Comparison of ENCODE assay signal across 12 mouse cellular contexts in genomic region chr2:153548221-153548923, GRCm38 (mm10). TPM values are rescaled to one million over a fixed set of nuclear protein-coding genes. Genes with fewer than 3 reads are reported as not detected.
A peak's percentile ranks its signal among the peaks of the same experiment; 100 is the strongest.
DNase-seq lines count a peak whose midpoint lies in the region; ATAC-seq and TF ChIP-seq lines count a peak whose summit lies in the region.
"Had no signal": no experiment of that assay in that cellular context is flagged by ENCODE, and none has a peak within 500 bp of the region (broad histone marks: within the 10 kb centered on the region; RNA-seq: fewer than 3 reads in every experiment).

No protein-coding gene starts in this region.

- TF ChIP-seq EP300 in lung, postnatal 0 days (IDR thresholded peaks at IDR 0.05), result no peak

- peaks cover 51% of the 10 kb centered on the region for H3K4me1 ChIP-seq in kidney, embryonic 15.5 days
- peaks cover 14% of the 10 kb centered on the region for H3K4me1 ChIP-seq in forebrain, embryonic 16.5 days (replicated peaks; ENCODE audit: control insufficient read depth, insufficient read depth, low read length)
- H3K4me1 ChIP-seq in midbrain, postnatal 0 days (ENCODE audit: insufficient read depth, low read length), result peaks cover 9% of the 10 kb centered on the region
- H3K4me1 ChIP-seq in lung, postnatal 0 days (ENCODE audit: insufficient read depth, low read depth, low read length), result no peaks in the 10 kb centered on the region

- H3K27me3 ChIP-seq in kidney, embryonic 15.5 days, result 0 out of 2 replicates have a peak, but pooled peaks cover 2% of the 10 kb centered on the region
- H3K27me3 ChIP-seq in forebrain, embryonic 16.5 days (replicated peaks; ENCODE audit: control insufficient read depth, insufficient read depth, low read length), result no peaks in the 10 kb centered on the region
- no peaks in the 10 kb centered on the region for H3K27me3 ChIP-seq in midbrain, postnatal 0 days (ENCODE audit: insufficient read depth, low read length)
- H3K27me3 ChIP-seq in lung, postnatal 0 days (replicated peaks; ENCODE audit: insufficient read depth, low read length), result no peaks in the 10 kb centered on the region

- peak; percentile 19 for ATAC-seq in kidney, embryonic 15.5 days (replicated peaks; ENCODE audit: low FRiP score)
- peak; percentile 52 for ATAC-seq in forebrain, embryonic 16.5 days
- peak; percentile 61 for ATAC-seq in midbrain, postnatal 0 days (ENCODE audit: low FRiP score)
- ATAC-seq in lung, postnatal 0 days, result no peak

- no peaks in the 10 kb centered on the region for H3K9me3 ChIP-seq in kidney, embryonic 15.5 days (replicated peaks)
- H3K9me3 ChIP-seq in forebrain, embryonic 16.5 days (ENCODE audit: control insufficient read depth, low read length), result no peaks in the 10 kb centered on the region
- no peaks in the 10 kb centered on the region for H3K9me3 ChIP-seq in midbrain, postnatal 0 days (ENCODE audit: low read length)
- H3K9me3 ChIP-seq in lung, postnatal 0 days (ENCODE audit: low read length), result no peaks in the 10 kb centered on the region

- DNase-seq in kidney, adult 8-10 months, result no peak
- DNase-seq in adrenal gland, postnatal 25 days, result peak; percentile 73
- DNase-seq in midbrain, postnatal 0 days (ENCODE audit: low spot score), result peak; percentile 60
- DNase-seq in spleen, postnatal 14 days (ENCODE audit: low spot score in 2 of 2), result no peak
- no peak for DNase-seq in lung, postnatal 0 days (ENCODE audit: low spot score)
- no peak for DNase-seq in lung, adult 18-20 months

- H3K36me3 ChIP-seq in kidney, embryonic 15.5 days, result no peaks in the 10 kb centered on the region
- no peaks in the 10 kb centered on the region for H3K36me3 ChIP-seq in forebrain, embryonic 16.5 days (ENCODE audit: control insufficient read depth, insufficient read depth)
- no peaks in the 10 kb centered on the region for H3K36me3 ChIP-seq in midbrain, postnatal 0 days (ENCODE audit: insufficient read depth, low read length)
- H3K36me3 ChIP-seq in lung, postnatal 0 days (ENCODE audit: insufficient read depth, low read length), result no peaks in the 10 kb centered on the region

- no peak overlapping the region for H3K4me2 ChIP-seq in kidney, embryonic 15.5 days
- no peak overlapping the region for H3K4me2 ChIP-seq in forebrain, embryonic 16.5 days (ENCODE audit: low read length)
- H3K4me2 ChIP-seq in midbrain, postnatal 0 days (ENCODE audit: low read depth, low read length, poor library complexity, severe bottlenecking), result 0 out of 2 replicates have a peak overlapping the region, but pooled peaks have one; percentile 4
- H3K4me2 ChIP-seq in lung, postnatal 0 days (replicated peaks; ENCODE audit: low read depth, low read length), result no peak overlapping the region

- no peak for TF ChIP-seq CTCF in midbrain, postnatal 0 days (IDR thresholded peaks at IDR 0.05)
- TF ChIP-seq CTCF in lung, postnatal 0 days (IDR thresholded peaks at IDR 0.05), result no peak

- WGBS in kidney, embryonic 15.5 days, result 23% methylated on average over 14 of the region's 14 CpGs
- WGBS in forebrain, embryonic 16.5 days, result 27% methylated on average over 14 of the region's 14 CpGs
- WGBS in midbrain, postnatal 0 days, result 22% methylated on average over 14 of the region's 14 CpGs
- 26% methylated on average over 14 of the region's 14 CpGs for WGBS in lung, postnatal 0 days

- no peak overlapping the region for H3K4me3 ChIP-seq in kidney, embryonic 15.5 days (replicated peaks)
- H3K4me3 ChIP-seq in forebrain, embryonic 16.5 days (replicated peaks; ENCODE audit: low read length), result no peak overlapping the region
- H3K4me3 ChIP-seq in midbrain, postnatal 0 days (ENCODE audit: low read depth, low read length), result no peak overlapping the region
- no peak overlapping the region for H3K4me3 ChIP-seq in lung, postnatal 0 days (ENCODE audit: low read depth, low read length)

- H3K9ac ChIP-seq in kidney, embryonic 15.5 days, result 0 out of 2 replicates have a peak overlapping the region, but pooled peaks have one; percentile 1
- 0 out of 2 replicates have a peak overlapping the region, but pooled peaks have one; percentile 6 for H3K9ac ChIP-seq in forebrain, embryonic 16.5 days (replicated peaks; ENCODE audit: low read depth, low read length)
- H3K9ac ChIP-seq in midbrain, postnatal 0 days (replicated peaks; ENCODE audit: low read length, poor library complexity, severe bottlenecking), result 0 out of 2 replicates have a peak overlapping the region, but pooled peaks have one; percentile 34
- H3K9ac ChIP-seq in lung, postnatal 0 days (replicated peaks; ENCODE audit: low read depth), result no peak overlapping the region

- H3K27ac ChIP-seq in kidney, embryonic 15.5 days, result no peak overlapping the region
- H3K27ac ChIP-seq in forebrain, embryonic 16.5 days (ENCODE audit: low read length), result peak overlapping the region; percentile 2; the same call in 1 of the 2 replicates
- peak overlapping the region; percentile 51; the same call in 1 of the 2 replicates for H3K27ac ChIP-seq in midbrain, postnatal 0 days (ENCODE audit: low read depth, low read length)
- no peak overlapping the region for H3K27ac ChIP-seq in lung, postnatal 0 days (ENCODE audit: low read length)

RNA-seq across cellular contexts. Expression of gene Nol4l, which starts 18.6 kb away (rescaled TPM):
- 13.7 and 14.2 TPM in 2 replicates for polyA plus RNA-seq in kidney, embryonic 15.5 days (2015; fragmentation: Nextera tagmentation; extraction: Ambion mirVana)
- total RNA-seq in adrenal gland, postnatal 25 days (2021), result 12.7 and 16.1 TPM in 2 replicates
- 47.8 and 50.4 TPM in 2 replicates for polyA plus RNA-seq in forebrain, embryonic 16.5 days (2015; fragmentation: Nextera tagmentation; extraction: Ambion mirVana)
- total RNA-seq in midbrain, postnatal 0 days (2014; rRNA removed), result 73.1 and 97.7 TPM in 2 replicates
- 24.4 and 26.4 TPM in 2 replicates for polyA plus RNA-seq in midbrain, postnatal 0 days (2015; fragmentation: Nextera tagmentation; extraction: Ambion mirVana)
- 8.3 and 9.9 TPM in 2 replicates for polyA plus RNA-seq in lung, postnatal 0 days (2015; fragmentation: Nextera tagmentation; extraction: Ambion mirVana)

RNA-seq across cellular contexts. Expression of gene 4930404H24Rik, which starts 55.8 kb away (rescaled TPM):
- not detected in 2 replicates for polyA plus RNA-seq in kidney, embryonic 15.5 days (2015; fragmentation: Nextera tagmentation; extraction: Ambion mirVana)
- not detected in 2 replicates for total RNA-seq in adrenal gland, postnatal 25 days (2021)
- polyA plus RNA-seq in forebrain, embryonic 16.5 days (2015; fragmentation: Nextera tagmentation; extraction: Ambion mirVana), result not detected in 2 replicates
- total RNA-seq in midbrain, postnatal 0 days (2014; rRNA removed), result not detected in 2 replicates
- polyA plus RNA-seq in midbrain, postnatal 0 days (2015; fragmentation: Nextera tagmentation; extraction: Ambion mirVana), result not detected in 2 replicates
- polyA plus RNA-seq in lung, postnatal 0 days (2015; fragmentation: Nextera tagmentation; extraction: Ambion mirVana), result not detected in 2 replicates
- total RNA-seq: ES-E14; left cerebral cortex, adult 8-10 months had no signal
- polyA plus RNA-seq: gonadal fat pad, adult 2 months; spleen, adult 2 months had no signal

Comparison
In these comparisons a context has a peak if more than half of its experiments do, and no peak if none do; other contexts are left out.
1. H3K27ac ChIP-seq: peak in forebrain, embryonic 16.5 days (single experiment) and midbrain, postnatal 0 days (single experiment); none in kidney, embryonic 15.5 days (single experiment) and lung, postnatal 0 days (single experiment).
2. DNase-seq: peak in adrenal gland, postnatal 25 days (single experiment) and midbrain, postnatal 0 days (single experiment); none in kidney, adult 8-10 months (0 of 2), spleen, postnatal 14 days (0 of 2), lung, postnatal 0 days (single experiment) and lung, adult 18-20 months (0 of 2).